Mouse (Mus musculus) heart, postnatal 0 days (tissue): Measurements from ENCODE around the gene Slc9a3r1. TPM values are rescaled to one million over a fixed set of nuclear protein-coding genes. Genes with fewer than 3 reads are reported as not detected.

Experiments
- ATAC-seq: fragments of 200-750 bp; cut with Nextera tagmentation; 2 replicates; pipeline ENCODE4 v1.8.0; 2017; ENCODE audit warnings: low read depth, moderate number of reproducible peaks, moderate library complexity; ENCODE audit not compliant: insufficient read depth
- DNase-seq: peaks from one replicate; pipeline ENCODE4 v3.0.0-alpha.2; 2016; ENCODE audit warnings: low spot score
- H3K27ac ChIP-seq: fragments of 300-500 bp; sonication (generic); 2 replicates; pipeline ENCODE4 v1.5.1; 2014; ENCODE audit warnings: low read depth, mild to moderate bottlenecking
- H3K27me3 ChIP-seq: fragments of 300-500 bp; sonication (generic); 2 replicates; pipeline ENCODE4 v1.6.1; 2014; ENCODE audit warnings: low read length, mixed read lengths; ENCODE audit not compliant: control insufficient read depth, insufficient read depth
- H3K36me3 ChIP-seq: fragments of 300-500 bp; sonication (generic); replicated peaks from 2 replicates; pipeline ENCODE4 v1.6.1; 2014; ENCODE audit warnings: low read length, mixed read lengths; ENCODE audit not compliant: control insufficient read depth, insufficient read depth
- H3K4me1 ChIP-seq: fragments of 300-500 bp; sonication (generic); 2 replicates; pipeline ENCODE4 v1.6.1; 2014; ENCODE audit warnings: antibody characterized with exemption; ENCODE audit not compliant: control insufficient read depth, insufficient read depth
- H3K4me2 ChIP-seq: fragments of 300-500 bp; sonication (generic); 2 replicates; pipeline ENCODE4 v1.6.1; 2014; ENCODE audit warnings: low read depth, mild to moderate bottlenecking, low read length, moderate library complexity
- H3K4me3 ChIP-seq: fragments of 300-500 bp; sonication (generic); 2 replicates; pipeline ENCODE4 v1.5.1; 2014; ENCODE audit warnings: low read depth, low read length
- H3K9ac ChIP-seq: fragments of 300-500 bp; sonication (generic); replicated peaks from 2 replicates; pipeline ENCODE4 v1.6.1; 2014; ENCODE audit warnings: low read depth, low read length, mixed read lengths
- H3K9me3 ChIP-seq: fragments of 300-500 bp; sonication (generic); replicated peaks from 2 replicates; pipeline ENCODE4 v1.6.1; 2016; ENCODE audit warnings: low read length; ENCODE audit not compliant: control insufficient read depth
- CTCF ChIP-seq: IDR thresholded peaks from 2 replicates; pipeline ENCODE4 v1.5.1; 2016; ENCODE audit warnings: antibody characterized with exemption, control low read depth, low read depth
- EP300 ChIP-seq: IDR thresholded peaks from 2 replicates; pipeline ENCODE4 v1.6.1; 2016; ENCODE audit warnings: antibody characterized with exemption, low read depth
- WGBS: fragments of 180-500 bp; shearing (Covaris S2); extraction: QIAGEN DNeasy Blood & Tissue Kit; methylation state at CpG from one replicate; pipeline ENCODE4 v1.1.7; 2014; 5-methylcytosine and 5-hydroxymethylcytosine counted together
- polyA plus RNA-seq: library from polyadenylated mRNA; unstranded; fragments of >200 nt; fragmentation: Nextera tagmentation; extraction: Ambion mirVana; gene quantifications from 2 replicates; pipeline ENCODE4 v1.2.1, GENCODE M21; 2015
- total RNA-seq: library from RNA; depleted of rRNA; stranded (reverse); fragments of >200 nt; gene quantifications from 2 replicates; pipeline ENCODE4 v1.2.3, GENCODE M21; 2014; ENCODE audit warnings: low replicate concordance

Gene Slc9a3r1
- total and polyA plus RNA-seq, 2 experiments from 2014 or later, result 12.3 to 13.6 TPM

DNA sequence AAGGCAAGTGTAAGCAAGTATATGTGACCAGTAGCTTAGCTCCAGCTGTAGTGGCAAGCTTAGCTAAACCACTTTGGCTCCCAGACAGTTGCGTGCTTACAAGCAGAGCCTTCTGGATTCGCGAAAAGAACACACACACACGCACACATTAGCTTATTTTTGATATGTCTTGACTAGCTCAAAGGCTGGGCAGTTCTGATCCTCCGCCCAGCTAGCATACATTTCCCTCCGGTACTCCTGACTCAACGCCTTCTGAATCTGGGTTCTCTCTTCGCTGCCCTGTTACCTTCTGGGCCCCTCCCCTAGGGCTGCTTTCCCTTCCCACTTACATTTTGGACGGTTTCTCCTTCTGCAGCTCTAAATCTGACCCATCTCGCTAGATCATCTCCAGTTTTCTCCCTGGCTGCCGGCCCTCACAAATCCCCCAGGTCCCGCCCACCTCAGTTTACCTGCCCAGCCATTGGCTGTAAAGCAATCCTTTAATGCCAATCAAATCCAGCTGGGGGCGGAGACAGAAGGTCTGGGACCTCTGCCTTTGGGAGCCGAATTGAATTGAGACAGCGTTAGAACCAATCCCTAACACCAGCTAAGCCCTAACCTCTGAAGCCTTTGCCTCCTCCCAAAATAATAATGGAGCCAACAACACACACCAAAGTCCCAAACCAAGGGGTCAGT lies 11.2 kb upstream of the Slc9a3r1 start:
- DNase-seq (peak; percentile 43), ATAC-seq (peak; percentile 73)
- Histone ChIP-seq H3K27me3 (peaks cover 37% of the 10 kb centered on the region), H3K4me3 (peak overlapping the region; percentile 29), H3K9ac (no peak overlapping the region), H3K27ac (no peak overlapping the region), H3K4me1 (no peaks in the 10 kb centered on the region), H3K4me2 (peak overlapping the region; percentile 56), H3K36me3 (no peaks in the 10 kb centered on the region), H3K9me3 (0 out of 2 replicates have a peak, but pooled peaks cover 4% of the 10 kb centered on the region)
- WGBS, result 6% methylated on average over 15 of the region's 15 CpGs
- no peak for TF ChIP-seq CTCF
- no peak for TF ChIP-seq EP300

DNA sequence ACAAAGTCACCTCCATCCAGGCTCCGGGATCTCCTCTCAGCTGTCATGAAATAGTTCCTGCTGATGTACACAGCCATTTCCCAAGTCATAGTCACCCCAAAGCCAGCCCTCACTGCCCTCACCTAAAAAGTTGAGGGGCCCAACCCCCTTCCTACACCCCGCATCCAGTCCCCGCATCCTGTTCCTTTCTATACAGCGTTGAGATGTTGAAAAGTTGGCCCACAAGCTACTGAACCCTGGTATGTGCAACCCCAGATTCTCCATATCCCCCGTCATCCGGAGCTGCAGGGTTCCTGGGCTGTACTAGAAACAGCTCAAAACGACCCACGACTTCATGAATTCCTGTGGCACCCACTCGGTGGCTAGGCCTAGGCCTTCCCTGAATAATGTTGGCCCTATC lies 10.1 kb upstream of the Slc9a3r1 start:
- Histone ChIP-seq H3K27me3 (peaks cover 38% of the 10 kb centered on the region), H3K4me1 (no peaks in the 10 kb centered on the region), H3K9me3 (0 out of 2 replicates have a peak, but pooled peaks cover 4% of the 10 kb centered on the region), H3K4me3 (no peak overlapping the region), H3K36me3 (no peaks in the 10 kb centered on the region), H3K9ac (no peak overlapping the region), H3K4me2 (no peak overlapping the region), H3K27ac (no peak overlapping the region)
- 70% methylated on average over 9 of the region's 9 CpGs for WGBS
- TF ChIP-seq EP300 (no peak), CTCF (no peak)
- no peak for ATAC-seq
- DNase-seq, result no peak

DNA sequence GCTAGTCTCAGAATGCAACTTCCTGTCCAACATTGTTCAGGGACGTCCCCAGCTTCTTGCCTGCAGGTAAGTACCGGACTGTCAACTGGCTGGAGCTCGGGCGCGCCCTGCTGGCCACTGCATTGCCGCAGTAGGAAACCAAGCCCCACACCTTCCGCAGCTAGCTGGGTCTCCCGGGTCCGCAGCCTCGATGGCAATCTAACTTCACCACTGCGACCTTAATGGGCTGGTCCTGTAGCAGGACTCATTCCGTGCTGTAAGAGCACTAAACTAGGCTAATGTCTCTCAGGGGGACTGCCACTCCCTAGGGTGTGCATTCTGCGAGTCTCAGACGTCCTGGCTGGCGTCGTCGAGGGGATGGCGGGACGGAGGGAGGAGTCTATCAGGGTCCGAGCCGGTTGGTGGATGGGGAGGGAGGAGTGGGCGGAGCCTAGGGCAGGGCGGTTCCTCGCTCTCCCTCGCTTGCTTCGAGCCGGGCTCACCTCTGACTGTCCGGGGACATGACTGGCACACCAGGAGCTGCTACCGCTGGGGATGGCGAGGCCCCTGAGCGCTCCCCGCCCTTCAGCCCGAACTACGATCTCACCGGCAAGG lies 9.3 kb upstream of the Slc9a3r1 start:
- Histone ChIP-seq H3K9ac (no peak overlapping the region), H3K27me3 (peaks cover 38% of the 10 kb centered on the region), H3K4me2 (peak overlapping the region; percentile 46), H3K4me1 (no peaks in the 10 kb centered on the region), H3K9me3 (0 out of 2 replicates have a peak, but pooled peaks cover 4% of the 10 kb centered on the region), H3K4me3 (peak overlapping the region; percentile 28), H3K27ac (no peak overlapping the region), H3K36me3 (no peaks in the 10 kb centered on the region)
- TF ChIP-seq CTCF (peak; percentile 73), EP300 (no peak)
- DNase-seq (peak; percentile 64), ATAC-seq (peak; percentile 58)
- 2% methylated on average over 35 of the region's 35 CpGs for WGBS

DNA sequence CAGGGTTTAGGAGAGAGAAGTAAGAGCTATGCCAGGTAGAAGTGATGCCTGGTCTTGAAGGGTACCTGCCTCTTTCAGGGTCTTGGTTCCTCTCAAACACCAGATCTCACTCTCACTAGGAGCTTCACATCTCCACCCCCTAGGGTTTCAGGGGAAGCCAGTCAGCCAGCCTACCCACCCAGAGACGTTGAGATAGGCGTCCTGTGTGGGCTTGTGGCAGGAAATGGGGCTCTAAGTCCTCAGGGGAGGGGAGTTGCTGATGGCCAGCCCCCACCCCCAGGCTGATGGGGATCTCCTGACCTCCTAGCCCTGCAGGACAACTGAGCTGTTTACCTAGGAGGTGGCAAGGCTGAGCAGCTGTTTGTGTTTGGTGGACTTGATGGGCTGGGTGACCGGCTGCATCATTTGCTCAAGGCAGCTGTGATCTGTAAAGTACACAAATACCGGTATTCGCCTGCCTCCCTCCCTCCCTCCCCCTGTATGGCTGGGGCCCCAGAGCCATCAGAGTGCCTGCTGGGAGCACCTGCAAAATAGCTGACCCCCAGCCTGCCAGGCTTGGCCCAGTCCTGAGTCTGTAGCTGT lies 8.0 kb upstream of the Slc9a3r1 start:
- peaks cover 38% of the 10 kb centered on the region for H3K27me3 ChIP-seq
- H3K9ac ChIP-seq, result no peak overlapping the region
- H3K4me2 ChIP-seq, result peak overlapping the region; percentile 1; the same call in 1 of the 2 replicates
- WGBS, result 3% methylated on average over 5 of the region's 5 CpGs
- TF ChIP-seq CTCF (no peak), EP300 (no peak)
- ATAC-seq (no peak), DNase-seq (no peak)
- H3K9me3 ChIP-seq, result no peaks in the 10 kb centered on the region
- no peak overlapping the region for H3K27ac ChIP-seq
- H3K4me1 ChIP-seq, result no peaks in the 10 kb centered on the region
- no peak overlapping the region for H3K4me3 ChIP-seq
- no peaks in the 10 kb centered on the region for H3K36me3 ChIP-seq

DNA sequence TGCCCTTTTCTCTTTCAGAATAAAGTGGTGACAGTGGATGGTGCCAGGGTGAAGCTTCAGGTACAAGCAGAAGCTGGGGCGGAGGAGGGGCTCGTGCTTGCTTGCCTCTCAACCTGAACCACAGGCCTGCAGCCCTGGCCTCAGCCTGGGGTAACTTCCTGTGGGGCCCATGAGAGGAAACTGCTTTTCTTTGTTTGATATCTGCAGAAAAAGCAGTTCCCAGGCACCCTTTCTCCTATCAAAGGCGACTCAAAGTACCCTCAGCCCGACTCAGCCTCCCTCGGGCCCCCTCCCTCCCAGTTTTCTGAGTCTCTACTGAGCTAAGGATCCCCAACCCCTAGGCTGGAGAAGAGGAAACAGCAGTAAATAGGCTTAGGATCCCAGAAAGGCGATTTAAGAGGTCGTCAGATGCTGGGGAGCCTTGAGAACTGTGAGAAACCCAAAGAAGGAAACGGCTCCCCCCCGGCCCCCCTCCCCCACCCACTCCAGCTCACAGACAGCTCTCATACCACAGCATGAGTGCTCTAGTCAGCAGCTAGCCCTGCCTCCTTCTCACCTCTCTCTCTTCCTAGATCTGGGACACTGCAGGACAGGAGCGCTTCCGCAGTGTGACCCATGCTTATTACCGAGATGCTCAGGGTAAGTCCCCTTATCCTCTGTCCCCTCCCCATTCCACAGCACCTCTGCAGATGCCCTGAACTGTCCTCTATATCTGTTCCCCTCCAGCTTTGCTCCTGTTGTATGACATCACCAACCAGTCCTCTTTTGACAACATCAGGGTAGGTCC lies 5.0 kb upstream of the Slc9a3r1 start:
- H3K4me2 ChIP-seq, result no peak overlapping the region
- H3K36me3 ChIP-seq, result no peaks in the 10 kb centered on the region
- no peaks in the 10 kb centered on the region for H3K9me3 ChIP-seq
- 0 out of 2 replicates have a peak, but pooled peaks cover 12% of the 10 kb centered on the region for H3K4me1 ChIP-seq
- DNase-seq (no peak), ATAC-seq (no peak)
- no peak for TF ChIP-seq EP300
- no peak for TF ChIP-seq CTCF
- no peak overlapping the region for H3K9ac ChIP-seq
- H3K27ac ChIP-seq, result peak overlapping the region; percentile 68; the same call in 1 of the 2 replicates
- peaks cover 28% of the 10 kb centered on the region for H3K27me3 ChIP-seq
- no peak overlapping the region for H3K4me3 ChIP-seq
- WGBS, result 21% methylated on average over 12 of the region's 12 CpGs
